Mouse (Mus musculus) olfactory bulb, adult 2 months (tissue): ENCODE data around the gene Fbrs.

Experiments
- CTCF ChIP-seq: fragments of 200-500 bp; IDR thresholded peaks from 2 replicates; pipeline ENCODE4 v1.5.1; 2012; ENCODE audit warnings: low read depth, mild to moderate bottlenecking, low read length, moderate library complexity; ENCODE audit not compliant: insufficient read depth
- POLR2A ChIP-seq: fragments of 200-500 bp; IDR thresholded peaks from 2 replicates; pipeline ENCODE4 v1.6.1; 2012; ENCODE audit warnings: mild to moderate bottlenecking, low read depth, low read length, moderate library complexity; ENCODE audit not compliant: insufficient read depth

GRCm38 (mm10) chr7:127435206-127435605, 43.8 kb upstream of the Fbrs start:
- TF ChIP-seq CTCF (no peak), POLR2A (no peak)
